Mouse (Mus musculus) lung, adult 2 months (tissue): Measurements from ENCODE around the gene Cfap97d2.

ENCODE experiments used
- CTCF ChIP-seq: fragments of 200-500 bp; IDR thresholded peaks from 2 replicates; pipeline ENCODE4 v1.5.1; 2011; ENCODE audit warnings: mild to moderate bottlenecking, low read length, control low read depth; ENCODE audit not compliant: insufficient read depth
- POLR2A ChIP-seq: fragments of 200-500 bp; IDR thresholded peaks from 2 replicates; pipeline ENCODE4 v1.6.1; 2011; ENCODE audit warnings: low read depth, mild to moderate bottlenecking, control low read depth, low read length, borderline replicate concordance; ENCODE audit errors: extremely low read depth

DNA sequence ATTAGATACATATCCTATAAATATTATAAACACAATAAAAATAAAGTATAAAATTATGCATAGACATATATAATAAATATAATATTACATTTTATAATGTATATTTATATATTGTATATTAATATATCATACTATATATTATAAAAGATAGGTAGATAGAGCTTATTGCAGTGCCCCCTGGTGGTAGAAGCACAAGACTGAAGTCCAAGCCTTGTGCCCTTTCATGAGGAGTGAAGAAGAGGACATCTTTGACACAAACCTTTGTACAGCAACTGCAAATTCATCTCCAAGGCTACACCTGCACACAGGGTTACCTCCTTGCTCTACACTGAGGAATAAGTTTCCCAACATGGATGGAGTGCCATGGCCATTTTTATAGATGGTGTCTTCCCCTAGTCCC, 20.0 kb downstream of the Cfap97d2 start:
- TF ChIP-seq CTCF, result peak; percentile 25; the same call in 1 of the 2 replicates
- TF ChIP-seq POLR2A, result no peak
